Mouse (Mus musculus) forebrain, embryonic 10.5 days (tissue): Measurements from ENCODE around the gene Zfp981. TPM values are rescaled to one million over a fixed set of nuclear protein-coding genes. Genes with fewer than 3 reads are reported as not detected.
A peak's percentile ranks its signal among the peaks of the same experiment; 100 is the strongest.
"Not testable (repeated sequence)": the region's sequence is repeated elsewhere in the genome, so short reads cannot be mapped to it uniquely, and the experiment has no call there.

Experiments used
- DNase-seq: peaks from one replicate; pipeline ENCODE4 v3.0.0-alpha.2; 2017; ENCODE audit warnings: low spot score; ENCODE audit errors: extremely low spot score
- H3K27ac ChIP-seq: fragments of 300-500 bp; sonication (generic); 2 replicates; pipeline ENCODE4 v1.5.1; 2016; ENCODE audit warnings: mild to moderate bottlenecking
- H3K27me3 ChIP-seq: fragments of 300-500 bp; sonication (generic); 2 replicates; pipeline ENCODE4 v1.6.1; 2016; ENCODE audit warnings: mild to moderate bottlenecking; ENCODE audit not compliant: poor library complexity, severe bottlenecking
- H3K36me3 ChIP-seq: fragments of 300-500 bp; sonication (generic); replicated peaks from 2 replicates; pipeline ENCODE4 v1.6.1; 2016; ENCODE audit warnings: mild to moderate bottlenecking, moderate library complexity
- H3K4me1 ChIP-seq: fragments of 300-500 bp; sonication (generic); 2 replicates; pipeline ENCODE4 v1.6.1; 2016
- H3K4me3 ChIP-seq: fragments of 300-500 bp; sonication (generic); 2 replicates; pipeline ENCODE4 v1.5.1; 2016; ENCODE audit warnings: mild to moderate bottlenecking, moderate library complexity
- H3K9me3 ChIP-seq: fragments of 300-500 bp; sonication (generic); 2 replicates; pipeline ENCODE4 v1.6.1; 2016; ENCODE audit warnings: mild to moderate bottlenecking, moderate library complexity
- WGBS: fragments of 180-500 bp; shearing (Covaris S2); methylation state at CpG from one replicate; pipeline ENCODE4 v1.1.7; 2016; 5-methylcytosine and 5-hydroxymethylcytosine counted together
- polyA plus RNA-seq: library from polyadenylated mRNA; unstranded; fragments of >200 nt; fragmentation: Nextera tagmentation; extraction: Ambion mirVana; gene quantifications from 2 replicates; pipeline ENCODE4 v1.2.1, GENCODE M21; 2016

The Zfp981 gene
- polyA plus RNA-seq, result 0.07 and 0.09 TPM in 2 replicates

DNA sequence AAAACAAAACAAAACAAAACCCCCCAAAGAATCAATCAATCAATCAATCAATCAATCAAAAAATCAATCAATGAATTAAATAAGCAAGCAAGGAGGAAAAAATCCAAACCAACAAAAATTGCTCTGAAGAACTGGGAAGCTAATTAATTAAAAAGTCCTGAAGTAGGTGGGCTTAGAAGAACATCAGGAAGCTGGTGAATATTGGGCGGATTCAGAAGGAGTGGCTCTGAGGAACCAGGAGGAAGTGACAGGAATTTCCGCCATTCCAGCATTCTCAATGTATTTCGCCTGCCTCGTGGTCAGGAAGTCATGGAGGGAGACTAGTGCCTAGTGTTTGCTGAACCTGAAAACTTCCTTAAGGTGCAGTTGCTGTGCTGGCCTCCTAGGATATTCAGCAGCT lies at the start of gene Zfp981:
Zfp981 (plus strand) TSS at position 301 of the 400 bp plus-strand sequence.
- not testable (repeated sequence) for H3K4me3 ChIP-seq, H3K4me1 ChIP-seq, H3K36me3 ChIP-seq, H3K27me3 ChIP-seq, H3K27ac ChIP-seq, DNase-seq
- 88% methylated on average over 4 of the region's 4 CpGs for WGBS
- H3K9me3 ChIP-seq, result peaks cover 57% of the 10 kb centered on the region

- WGBS, result 93% methylated on average over 2 of the region's 2 CpGs
- peaks cover 81% of the 10 kb centered on the region for H3K9me3 ChIP-seq
- not testable (repeated sequence) for DNase-seq
Observed at GRCm38 (mm10) chr4:146452576-146452975, 49.3 kb upstream of the Zfp981 start.

GRCm38 (mm10) chr4:146454170-146454569 lies 47.7 kb upstream of the Zfp981 start:
- not testable (repeated sequence) for H3K27ac ChIP-seq, H3K27me3 ChIP-seq, H3K4me3 ChIP-seq, H3K4me1 ChIP-seq, DNase-seq
- WGBS, result 67% methylated on average over 1 of the region's 1 CpGs
- H3K9me3 ChIP-seq, result peaks cover 81% of the 10 kb centered on the region
- H3K36me3 ChIP-seq, result peaks cover 27% of the 10 kb centered on the region

More at GRCm38 (mm10) chr4:146452576-146452975, 49.3 kb upstream of the Zfp981 start:
- not testable (repeated sequence) for H3K4me3 ChIP-seq, H3K27ac ChIP-seq, H3K4me1 ChIP-seq, H3K27me3 ChIP-seq
- peaks cover 27% of the 10 kb centered on the region for H3K36me3 ChIP-seq

DNA sequence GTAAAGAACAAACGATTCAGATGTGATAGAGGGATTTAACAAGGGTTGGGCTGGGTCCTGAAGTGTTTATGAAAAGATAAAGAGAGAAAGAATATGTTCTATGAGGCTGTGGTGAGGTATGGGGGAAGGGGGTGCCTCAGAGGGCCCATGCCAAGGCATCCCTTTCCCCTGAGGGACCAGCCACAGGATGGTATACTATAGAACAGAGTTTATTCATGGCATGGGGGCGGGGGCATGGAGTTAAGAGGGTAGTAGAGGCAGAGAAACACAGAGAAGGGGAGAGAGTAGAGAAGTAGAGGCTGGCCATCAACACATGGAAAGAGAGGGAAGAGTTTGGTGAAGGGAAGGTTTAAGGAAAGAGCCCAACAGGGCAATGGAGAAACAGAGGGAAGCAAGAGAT lies 46.9 kb upstream of the Zfp981 start:
- no peaks in the 10 kb centered on the region for H3K27me3 ChIP-seq
- H3K4me3 ChIP-seq, result no peak overlapping the region
- H3K4me1 ChIP-seq, result no peaks in the 10 kb centered on the region
- no peak for DNase-seq
- WGBS, result 66% methylated on average over 2 of the region's 2 CpGs
- H3K36me3 ChIP-seq, result peaks cover 25% of the 10 kb centered on the region
- no peak overlapping the region for H3K27ac ChIP-seq
- H3K9me3 ChIP-seq, result peaks cover 83% of the 10 kb centered on the region

- Histone ChIP-seq H3K27me3 (no peaks in the 10 kb centered on the region), H3K9me3 (peaks cover 81% of the 10 kb centered on the region), H3K36me3 (peaks cover 25% of the 10 kb centered on the region), H3K4me1 (no peaks in the 10 kb centered on the region), H3K4me3 (no peak overlapping the region), H3K27ac (no peak overlapping the region)
- peak; percentile 41 for DNase-seq
- 97% methylated on average over 7 of the region's 7 CpGs for WGBS
Observed at GRCm38 (mm10) chr4:146455321-146455721, 46.5 kb upstream of the Zfp981 start.

- H3K27me3 ChIP-seq, result no peaks in the 10 kb centered on the region
- no peak for DNase-seq
- 79% methylated on average over 4 of the region's 4 CpGs for WGBS
Observed at GRCm38 (mm10) chr4:146456061-146456726, 45.6 kb upstream of the Zfp981 start.

GRCm38 (mm10) chr4:146457126-146457525 lies 44.7 kb upstream of the Zfp981 start:
- Histone ChIP-seq H3K4me3 (no peak overlapping the region), H3K36me3 (peaks cover 25% of the 10 kb centered on the region), H3K27me3 (no peaks in the 10 kb centered on the region), H3K27ac (no peak overlapping the region), H3K4me1 (no peaks in the 10 kb centered on the region), H3K9me3 (peaks cover 83% of the 10 kb centered on the region)
- 76% methylated on average over 2 of the region's 2 CpGs for WGBS
- no peak for DNase-seq

More at GRCm38 (mm10) chr4:146456061-146456726, 45.6 kb upstream of the Zfp981 start:
- no peaks in the 10 kb centered on the region for H3K4me1 ChIP-seq
- no peak overlapping the region for H3K27ac ChIP-seq
- peaks cover 81% of the 10 kb centered on the region for H3K9me3 ChIP-seq
- no peak overlapping the region for H3K4me3 ChIP-seq
- H3K36me3 ChIP-seq, result peaks cover 25% of the 10 kb centered on the region

DNA sequence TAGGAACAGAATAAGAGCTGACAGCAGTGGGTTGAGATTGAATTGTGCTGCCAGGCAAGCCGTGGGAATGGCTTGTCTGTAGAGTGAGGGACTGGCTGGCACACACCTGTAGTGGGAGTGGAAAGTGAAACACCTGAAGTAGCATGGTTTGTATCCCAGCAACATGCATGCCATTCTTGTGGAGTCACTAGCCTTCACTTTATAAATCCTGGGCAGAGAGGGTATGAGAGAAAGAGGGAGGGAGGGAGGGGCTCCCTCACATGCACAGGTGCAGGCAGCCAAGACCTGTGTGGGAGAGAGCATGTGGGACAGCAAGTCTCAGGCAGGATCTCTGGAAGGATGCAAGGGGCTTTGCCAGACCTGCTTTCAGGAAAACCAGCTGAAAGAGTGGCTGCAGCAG lies 44.1 kb upstream of the Zfp981 start:
- no peaks in the 10 kb centered on the region for H3K4me1 ChIP-seq
- 84% methylated on average over 1 of the region's 1 CpGs for WGBS
- H3K4me3 ChIP-seq, result no peak overlapping the region
- no peak overlapping the region for H3K27ac ChIP-seq
- no peak for DNase-seq
- no peaks in the 10 kb centered on the region for H3K27me3 ChIP-seq
- peaks cover 79% of the 10 kb centered on the region for H3K9me3 ChIP-seq
- peaks cover 22% of the 10 kb centered on the region for H3K36me3 ChIP-seq

GRCm38 (mm10) chr4:146459822-146460221 lies 42.0 kb upstream of the Zfp981 start:
- WGBS, result 87% methylated on average over 5 of the region's 5 CpGs
- not testable (repeated sequence) for H3K4me1 ChIP-seq, H3K4me3 ChIP-seq, H3K27me3 ChIP-seq, DNase-seq, H3K27ac ChIP-seq
- peaks cover 75% of the 10 kb centered on the region for H3K9me3 ChIP-seq
- H3K36me3 ChIP-seq, result peaks cover 27% of the 10 kb centered on the region

GRCm38 (mm10) chr4:146460685-146461084 lies 41.1 kb upstream of the Zfp981 start:
- not testable (repeated sequence) for H3K4me1 ChIP-seq, H3K27ac ChIP-seq, DNase-seq, H3K4me3 ChIP-seq, H3K27me3 ChIP-seq
- Histone ChIP-seq H3K36me3 (peaks cover 30% of the 10 kb centered on the region), H3K9me3 (peaks cover 75% of the 10 kb centered on the region)
- WGBS, result 84% methylated on average over 5 of the region's 5 CpGs

DNA sequence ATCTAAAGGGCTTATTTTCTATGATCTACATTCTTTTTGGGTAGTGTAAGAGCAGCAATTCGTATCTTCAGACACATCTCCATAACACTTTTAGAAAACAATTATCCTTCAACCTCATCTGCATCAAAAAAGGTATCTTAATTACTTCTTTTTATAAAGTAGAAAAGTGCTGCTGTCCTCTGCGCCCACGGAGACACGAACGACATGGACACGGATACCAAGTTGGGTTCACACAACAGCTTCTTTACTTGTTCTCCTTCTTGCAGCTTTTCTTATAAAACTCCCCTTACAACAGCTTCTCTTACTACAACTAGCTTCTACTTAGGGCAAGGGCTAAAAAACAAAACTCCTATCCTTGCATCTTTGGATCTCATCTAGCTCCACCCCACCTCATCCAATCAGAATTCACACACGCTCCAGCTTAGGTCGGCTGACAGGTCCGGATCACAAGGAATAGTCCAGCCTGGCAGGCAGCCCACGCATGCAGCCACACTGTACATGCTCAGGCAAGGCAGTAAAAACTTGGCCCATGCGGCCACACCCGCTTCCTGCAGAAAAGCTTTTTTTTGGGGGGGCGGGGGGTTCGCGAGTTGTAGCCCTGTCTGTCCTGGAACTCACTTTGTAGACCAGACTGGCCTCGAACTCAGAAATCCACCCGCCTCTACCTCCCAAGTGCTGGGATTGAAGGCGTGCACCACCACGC lies 38.0 kb upstream of the Zfp981 start:
- DNase-seq, H3K27ac ChIP-seq, H3K4me1 ChIP-seq, H3K4me3 ChIP-seq, H3K27me3 ChIP-seq: not testable (repeated sequence)
- Histone ChIP-seq H3K36me3 (peaks cover 21% of the 10 kb centered on the region), H3K9me3 (peaks cover 57% of the 10 kb centered on the region)
- WGBS, result 88% methylated on average over 18 of the region's 19 CpGs

GRCm38 (mm10) chr4:146469984-146470383 lies 31.8 kb upstream of the Zfp981 start:
- not testable (repeated sequence) for H3K27me3 ChIP-seq, H3K27ac ChIP-seq, DNase-seq, H3K4me1 ChIP-seq, H3K4me3 ChIP-seq
- Histone ChIP-seq H3K9me3 (peaks cover 44% of the 10 kb centered on the region), H3K36me3 (peaks cover 18% of the 10 kb centered on the region)
- WGBS, result 94% methylated on average over 10 of the region's 12 CpGs

DNA sequence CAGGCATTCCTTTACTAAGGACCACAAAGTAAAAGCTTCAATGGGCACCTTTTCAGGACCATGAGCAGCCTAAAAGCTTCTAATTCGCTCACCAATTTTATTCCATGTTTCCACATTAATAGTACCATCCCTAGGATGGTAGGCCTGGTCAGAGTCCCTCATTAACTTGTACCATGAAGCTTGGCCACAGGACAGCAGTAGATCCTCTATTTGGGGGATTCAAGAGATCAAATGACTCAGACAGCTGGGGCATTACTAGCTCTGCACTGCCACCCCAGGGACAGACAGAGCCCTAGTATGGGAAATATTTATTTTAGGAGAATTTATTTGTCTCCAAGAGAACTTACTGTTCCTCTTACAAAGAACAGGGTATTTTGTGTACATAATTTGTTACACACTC lies 27.6 kb upstream of the Zfp981 start:
- H3K4me1 ChIP-seq, H3K4me3 ChIP-seq, H3K27ac ChIP-seq, DNase-seq, H3K27me3 ChIP-seq, H3K36me3 ChIP-seq: not testable (repeated sequence)
- no CpG with 5 or more reads among the region's 1 CpGs for WGBS
- peaks cover 60% of the 10 kb centered on the region for H3K9me3 ChIP-seq
